Mouse (Mus musculus) kidney, embryonic 15.5 days (tissue): Measurements from ENCODE around the gene Tspan4. TPM values are rescaled to one million over a fixed set of nuclear protein-coding genes. Genes with fewer than 3 reads are reported as not detected.
"Not testable (repeated sequence)": the region's sequence is repeated elsewhere in the genome, so short reads cannot be mapped to it uniquely, and the experiment has no call there.

ENCODE experiments used
- ATAC-seq: fragments of 200-750 bp; cut with Nextera tagmentation; replicated peaks from 2 replicates; pipeline ENCODE4 v1.8.0; 2017; ENCODE audit warnings: moderate TSS enrichment; ENCODE audit not compliant: low FRiP score
- H3K27ac ChIP-seq: fragments of 300-500 bp; sonication (generic); 2 replicates; pipeline ENCODE4 v1.5.1; 2015; ENCODE audit warnings: mild to moderate bottlenecking, inconsistent platforms
- H3K27me3 ChIP-seq: fragments of 300-500 bp; sonication (generic); 2 replicates; pipeline ENCODE4 v1.6.1; 2015; ENCODE audit warnings: inconsistent platforms
- H3K36me3 ChIP-seq: fragments of 300-500 bp; sonication (generic); 2 replicates; pipeline ENCODE4 v1.6.1; 2015; ENCODE audit warnings: inconsistent platforms
- H3K4me1 ChIP-seq: fragments of 300-500 bp; sonication (generic); 2 replicates; pipeline ENCODE4 v1.6.1; 2015; ENCODE audit warnings: inconsistent platforms
- H3K4me2 ChIP-seq: fragments of 300-500 bp; sonication (generic); 2 replicates; pipeline ENCODE4 v1.6.1; 2015; ENCODE audit warnings: moderate library complexity, mild to moderate bottlenecking, inconsistent platforms
- H3K4me3 ChIP-seq: fragments of 300-500 bp; sonication (generic); replicated peaks from 2 replicates; pipeline ENCODE4 v1.5.1; 2015; ENCODE audit warnings: mild to moderate bottlenecking, inconsistent platforms
- H3K9ac ChIP-seq: fragments of 300-500 bp; sonication (generic); 2 replicates; pipeline ENCODE4 v1.6.1; 2015; ENCODE audit warnings: mild to moderate bottlenecking, inconsistent platforms
- H3K9me3 ChIP-seq: fragments of 300-500 bp; sonication (generic); replicated peaks from 2 replicates; pipeline ENCODE4 v1.6.1; 2016; ENCODE audit warnings: inconsistent platforms
- WGBS: fragments of 180-500 bp; shearing (Covaris S2); methylation state at CpG from one replicate; pipeline ENCODE4 v1.1.7; 2015; ENCODE audit warnings: mixed read lengths; 5-methylcytosine and 5-hydroxymethylcytosine counted together
- polyA plus RNA-seq: library from polyadenylated mRNA; unstranded; fragments of >200 nt; fragmentation: Nextera tagmentation; extraction: Ambion mirVana; gene quantifications from 2 replicates; pipeline ENCODE4 v1.2.1, GENCODE M21; 2015

Gene Tspan4
- polyA plus RNA-seq, 1 experiment from 2014 or later = 93.4 TPM

DNA sequence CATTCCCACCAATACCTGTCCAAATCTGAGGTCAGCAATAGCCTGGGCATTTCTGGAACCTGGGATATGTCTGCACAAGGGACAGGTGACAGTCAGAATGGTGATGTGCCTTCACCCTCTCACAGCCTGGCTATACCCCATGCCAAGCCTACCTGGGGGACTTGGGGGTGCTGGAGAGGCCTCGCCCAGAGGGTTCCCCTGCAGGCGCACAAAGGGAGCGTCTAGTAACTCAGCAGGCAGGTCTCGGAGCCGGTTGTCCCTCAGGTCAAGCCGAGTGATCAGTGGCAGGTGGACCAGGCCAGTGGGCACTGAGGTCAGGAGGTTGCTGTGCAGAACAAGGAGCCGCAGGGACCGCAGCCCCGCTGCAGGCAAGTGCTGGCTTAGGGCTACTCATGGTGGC, 33.6 kb upstream of the Tspan4 start:
- Histone ChIP-seq H3K9ac (no peak overlapping the region), H3K9me3 (no peaks in the 10 kb centered on the region), H3K4me2 (peak overlapping the region; percentile 14; the same call in 1 of the 2 replicates), H3K27ac (no peak overlapping the region), H3K4me1 (peaks cover 53% of the 10 kb centered on the region), H3K27me3 (no peaks in the 10 kb centered on the region), H3K36me3 (peaks cover 41% of the 10 kb centered on the region), H3K4me3 (no peak overlapping the region; the same call in 1 of the 2 replicates)
- no peak for ATAC-seq
- WGBS = 91% methylated on average over 9 of the region's 9 CpGs

DNA sequence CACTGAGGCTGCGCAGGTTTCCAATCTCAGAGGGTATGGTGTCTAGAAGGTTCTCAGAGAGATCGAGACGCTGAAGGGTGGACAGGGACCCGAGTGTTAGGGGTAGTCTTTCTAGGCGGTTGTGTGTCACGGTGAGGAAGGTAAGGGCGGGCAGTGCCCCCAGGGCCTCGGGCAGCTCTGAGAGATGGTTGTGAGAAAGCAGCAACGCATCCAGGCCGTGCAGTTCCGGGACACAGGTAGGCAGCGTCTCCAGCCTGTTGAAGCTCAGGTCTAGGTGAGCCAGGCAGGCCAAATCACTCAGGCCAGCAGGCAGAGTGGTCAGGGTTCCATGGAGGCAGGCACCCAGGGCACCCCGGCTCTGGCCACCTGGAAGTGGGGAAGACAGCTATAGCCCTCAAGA, 32.8 kb upstream of the Tspan4 start:
- Histone ChIP-seq H3K36me3 (peaks cover 41% of the 10 kb centered on the region), H3K27me3 (no peaks in the 10 kb centered on the region), H3K9me3 (no peaks in the 10 kb centered on the region), H3K4me3 (peak overlapping the region; percentile 55; the same call in 1 of the 2 replicates), H3K9ac (peak overlapping the region; percentile 66; the same call in 1 of the 2 replicates), H3K4me1 (peaks cover 51% of the 10 kb centered on the region), H3K4me2 (peak overlapping the region; percentile 93), H3K27ac (no peak overlapping the region)
- ATAC-seq = no peak
- WGBS = 95% methylated on average over 13 of the region's 13 CpGs

DNA sequence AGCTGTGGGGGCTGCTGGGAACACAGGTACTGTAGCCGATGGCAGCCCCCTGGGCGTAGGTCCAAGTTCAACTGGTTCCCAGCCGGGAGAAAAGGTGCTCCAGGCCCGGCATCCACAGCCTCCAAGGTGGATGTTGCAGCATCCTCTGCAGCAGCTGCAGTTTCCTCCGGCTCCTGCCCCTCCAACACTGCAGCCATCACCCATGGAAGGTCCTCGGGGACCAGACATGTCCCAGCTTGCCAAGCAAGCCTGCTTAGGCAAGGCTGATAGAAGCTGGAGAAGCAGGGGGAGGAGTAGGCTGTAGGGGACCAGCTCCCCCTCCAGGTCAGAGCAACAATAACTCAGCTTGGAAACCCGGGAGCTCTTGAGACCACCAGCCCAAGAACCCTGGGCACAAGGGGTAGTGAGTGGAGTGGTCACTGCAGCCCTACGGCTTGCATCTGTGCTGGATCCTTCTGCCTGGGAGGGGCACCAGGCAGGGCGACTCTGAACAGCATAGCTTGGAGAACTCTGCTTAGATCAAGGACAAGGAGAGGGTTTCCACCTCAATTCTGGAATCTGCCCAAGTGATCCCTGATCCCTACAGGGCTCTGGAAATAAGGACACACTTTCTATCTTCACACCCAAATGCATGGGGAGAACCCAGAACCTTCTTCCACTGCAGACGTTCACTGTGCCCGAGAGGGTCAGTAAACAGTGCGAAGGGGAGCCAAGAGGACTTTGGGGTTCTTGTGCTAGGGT, 31.8 kb upstream of the Tspan4 start:
- ATAC-seq = peak; percentile 7; the same call in 1 of the 2 replicates
- Histone ChIP-seq H3K9me3 (no peaks in the 10 kb centered on the region), H3K27me3 (no peaks in the 10 kb centered on the region), H3K36me3 (peaks cover 36% of the 10 kb centered on the region), H3K4me3 (peak overlapping the region; percentile 55), H3K4me2 (peak overlapping the region; percentile 93), H3K4me1 (peaks cover 46% of the 10 kb centered on the region), H3K9ac (peak overlapping the region; percentile 66), H3K27ac (peak overlapping the region; percentile 84)
- 17% methylated on average over 12 of the region's 12 CpGs for WGBS

DNA sequence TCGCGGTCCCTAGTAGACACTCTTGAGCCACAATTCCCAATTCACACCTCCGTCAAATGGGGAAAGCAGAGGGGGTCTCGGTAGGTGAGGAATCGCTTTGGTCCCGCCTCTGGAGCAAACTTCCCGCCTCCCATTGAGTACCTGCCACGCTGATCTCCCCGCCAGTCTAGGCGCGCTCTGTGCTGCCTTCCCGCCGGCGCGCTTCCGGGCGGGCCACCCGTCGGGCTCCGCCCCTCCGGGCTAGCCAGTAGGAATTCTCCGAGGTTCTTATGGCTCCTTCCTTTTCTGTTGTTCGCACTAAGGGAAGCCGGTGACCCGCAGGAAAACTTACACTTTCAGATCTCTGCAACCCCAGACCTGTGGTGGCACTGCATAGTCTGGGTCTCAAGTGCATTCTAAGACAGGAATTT, 31.2 kb upstream of the Tspan4 start, which contains the start of gene Pidd1:
Gene Pidd1, minus strand, starts transcription at position 198 of the 410 bp plus-strand sequence.
- Histone ChIP-seq H3K4me1 (peaks cover 52% of the 10 kb centered on the region), H3K36me3 (peaks cover 34% of the 10 kb centered on the region), H3K4me2 (peak within 1 kb of the TSS; percentile 93), H3K9ac (peak within 1 kb of the TSS; percentile 66), H3K9me3 (no peaks in the 10 kb centered on the region), H3K27me3 (no peaks in the 10 kb centered on the region), H3K27ac (peak within 1 kb of the TSS; percentile 84), H3K4me3 (peak within 1 kb of the TSS; percentile 55)
- ATAC-seq = peak; percentile 53
- under 1% methylated on average over 25 of the region's 25 CpGs for whole genome bisulfite sequencing

DNA sequence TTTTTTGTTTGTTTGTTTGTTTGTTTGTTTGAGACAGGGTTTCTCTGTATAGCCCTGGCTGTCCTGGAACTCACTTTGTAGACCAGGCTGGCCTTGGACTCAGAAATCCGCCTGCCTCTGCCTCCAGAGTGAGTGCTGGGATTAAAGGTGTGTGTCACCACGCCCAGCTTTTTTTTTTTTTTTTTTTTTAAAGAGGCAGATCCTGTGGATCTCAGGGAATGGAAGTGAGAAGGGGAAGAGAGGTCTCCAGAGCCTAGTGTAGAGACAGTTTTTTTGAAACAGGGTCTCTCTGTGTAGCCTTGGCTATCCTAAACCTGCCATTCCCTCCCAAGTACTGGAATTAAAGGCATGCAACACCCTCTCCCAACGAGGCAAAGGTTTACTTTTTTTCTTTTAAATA, 28.7 kb upstream of the Tspan4 start:
- ATAC-seq, H3K27me3 ChIP-seq, H3K9me3 ChIP-seq, H3K9ac ChIP-seq: not testable (repeated sequence)
- peaks cover 34% of the 10 kb centered on the region for H3K36me3 ChIP-seq
- H3K4me2 ChIP-seq = peak overlapping the region; percentile 57
- 84% methylated on average over 3 of the region's 3 CpGs for WGBS
- peak overlapping the region; percentile 79; the same call in 1 of the 2 replicates for H3K4me3 ChIP-seq
- H3K27ac ChIP-seq = 0 out of 2 replicates have a peak overlapping the region, but pooled peaks have one; percentile 91
- peaks cover 51% of the 10 kb centered on the region for H3K4me1 ChIP-seq

DNA sequence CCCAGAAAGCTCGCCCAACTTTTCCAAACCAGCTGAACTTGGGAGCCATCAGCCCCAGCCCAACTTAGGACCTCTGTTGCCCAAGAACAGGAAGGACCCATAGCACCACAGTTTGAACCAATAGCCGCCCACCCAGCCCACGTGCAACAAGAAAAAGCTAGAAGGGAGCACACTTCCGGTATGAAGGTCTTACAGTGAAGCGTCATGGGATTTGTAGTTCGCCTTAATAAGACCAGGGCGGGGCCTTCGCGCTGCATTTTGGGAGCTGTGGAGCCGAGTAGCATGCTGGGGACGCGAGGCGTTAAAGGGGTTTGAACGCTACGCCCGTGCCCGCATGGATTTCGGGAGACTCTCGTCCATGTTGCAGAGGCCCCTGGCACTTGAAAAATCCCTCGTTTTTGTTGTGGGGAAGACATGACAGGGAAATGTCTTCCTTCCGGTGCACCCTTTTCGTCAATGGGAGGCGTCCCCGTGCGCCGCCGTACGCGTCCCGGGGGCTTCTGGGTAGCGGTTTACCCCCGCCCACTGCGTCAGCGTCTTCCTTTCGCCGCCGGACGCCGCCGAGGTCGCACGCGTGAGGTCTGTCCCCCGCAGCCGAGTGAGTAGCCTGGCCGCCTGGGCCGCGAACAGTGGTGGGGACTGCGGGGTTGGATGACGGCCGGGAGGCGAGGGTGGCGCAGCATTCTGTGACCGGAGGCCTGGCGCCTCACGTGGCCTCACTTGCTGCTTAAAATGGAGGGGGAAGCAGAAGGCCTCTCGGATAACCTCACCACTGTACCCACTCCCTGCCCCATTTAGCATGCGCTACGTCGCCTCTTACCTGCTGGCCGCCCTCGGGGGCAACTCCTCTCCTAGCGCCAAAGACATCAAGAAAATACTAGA, 27.7 kb upstream of the Tspan4 start, which contains the start of gene Rplp2:
Gene Rplp2, plus strand, starts transcription at position 261 of the 882 bp plus-strand sequence.
- Histone ChIP-seq H3K27ac (peak within 1 kb of the TSS; percentile 91), H3K36me3 (peaks cover 39% of the 10 kb centered on the region), H3K4me2 (peak within 1 kb of the TSS; percentile 57), H3K4me3 (peak within 1 kb of the TSS; percentile 79), H3K9ac (peak within 1 kb of the TSS; percentile 89), H3K27me3 (no peaks in the 10 kb centered on the region), H3K9me3 (no peaks in the 10 kb centered on the region), H3K4me1 (peaks cover 41% of the 10 kb centered on the region)
- WGBS = under 1% methylated on average over 63 of the region's 63 CpGs
- peak; percentile 89 for ATAC-seq

DNA sequence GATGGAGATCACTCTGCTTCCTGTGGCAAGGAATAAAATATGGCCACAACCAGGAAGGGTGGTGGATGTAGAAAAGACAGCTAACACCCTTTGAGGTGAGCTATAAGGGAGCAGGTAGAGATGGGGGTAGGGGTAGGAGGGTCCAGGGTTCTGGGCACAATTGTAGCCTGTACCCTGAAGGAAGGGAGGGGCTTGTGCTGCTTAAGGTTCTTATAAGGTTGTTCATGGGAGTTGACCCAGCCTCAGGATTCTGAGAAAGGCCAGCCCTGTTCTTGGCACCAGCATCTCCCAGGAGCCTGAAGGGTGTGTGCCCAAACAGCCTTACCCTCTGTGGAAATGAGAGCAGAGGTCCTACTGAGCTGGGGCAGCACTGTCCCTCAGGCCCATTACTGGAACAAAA, 23.1 kb upstream of the Tspan4 start:
- H3K9ac ChIP-seq = no peak overlapping the region
- peaks cover 41% of the 10 kb centered on the region for H3K36me3 ChIP-seq
- no peaks in the 10 kb centered on the region for H3K27me3 ChIP-seq
- H3K4me2 ChIP-seq = no peak overlapping the region
- no peaks in the 10 kb centered on the region for H3K9me3 ChIP-seq
- peaks cover 40% of the 10 kb centered on the region for H3K4me1 ChIP-seq
- H3K4me3 ChIP-seq = no peak overlapping the region
- ATAC-seq = no peak
- no peak overlapping the region for H3K27ac ChIP-seq

DNA sequence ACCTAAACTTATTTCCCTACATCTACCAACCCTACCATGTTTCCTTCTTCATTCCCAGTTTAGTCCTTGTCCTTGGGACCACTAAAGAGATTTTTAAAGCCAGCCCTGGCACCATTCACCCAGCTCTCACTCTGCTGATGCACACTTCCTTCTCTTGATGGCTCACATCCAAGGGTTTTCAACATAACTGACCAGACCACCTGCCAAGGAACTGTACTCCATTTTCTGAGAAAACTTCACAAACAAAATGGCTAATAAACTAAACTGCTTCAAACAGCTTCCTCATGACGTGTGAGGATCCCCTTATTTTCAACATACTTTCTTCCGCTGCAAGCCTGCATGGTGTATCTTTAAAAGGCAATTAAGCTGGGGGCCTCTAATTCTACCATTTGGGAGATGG, 21.4 kb upstream of the Tspan4 start:
- H3K27me3 ChIP-seq = no peaks in the 10 kb centered on the region
- peaks cover 44% of the 10 kb centered on the region for H3K36me3 ChIP-seq
- no peak overlapping the region for H3K9ac ChIP-seq
- no peak overlapping the region for H3K4me3 ChIP-seq
- no peak overlapping the region for H3K27ac ChIP-seq
- H3K9me3 ChIP-seq = no peaks in the 10 kb centered on the region
- H3K4me2 ChIP-seq = no peak overlapping the region
- peaks cover 42% of the 10 kb centered on the region for H3K4me1 ChIP-seq
- ATAC-seq = no peak
- 68% methylated on average over 2 of the region's 2 CpGs for WGBS

DNA sequence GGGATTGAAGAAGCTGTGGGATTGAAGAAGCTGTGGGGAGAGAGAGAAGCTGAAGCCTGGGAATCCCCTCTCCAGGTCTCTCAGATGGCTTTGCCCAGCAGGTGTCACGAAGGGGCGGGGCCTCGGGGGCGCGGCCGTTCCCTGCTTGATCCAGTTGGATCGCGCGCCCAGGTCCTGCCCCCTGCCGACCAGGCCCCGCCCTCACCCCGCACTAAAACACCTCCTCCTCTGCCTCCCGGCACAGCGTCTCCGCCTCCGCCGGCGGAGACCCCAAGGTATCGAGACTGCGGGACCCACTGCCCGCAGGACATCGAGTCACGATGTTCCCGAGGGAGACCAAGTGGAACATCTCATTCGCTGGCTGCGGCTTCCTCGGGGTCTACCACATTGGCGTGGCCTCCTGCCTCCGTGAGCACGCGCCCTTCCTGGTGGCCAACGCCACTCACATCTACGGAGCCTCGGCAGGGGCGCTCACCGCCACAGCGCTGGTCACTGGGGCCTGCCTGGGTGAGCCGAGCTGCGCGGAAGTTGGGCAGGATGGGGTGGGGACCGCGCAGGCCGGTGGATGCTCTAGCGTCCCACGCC, 20.0 kb upstream of the Tspan4 start, which contains the start of gene Pnpla2:
Gene Pnpla2, plus strand, starts transcription at position 232 of the 585 bp plus-strand sequence.
- Histone ChIP-seq H3K27me3 (peaks cover 1% of the 10 kb centered on the region; the same call in 1 of the 2 replicates), H3K4me3 (peak within 1 kb of the TSS; percentile 81), H3K9ac (peak within 1 kb of the TSS; percentile 70), H3K27ac (peak within 1 kb of the TSS; percentile 88), H3K4me2 (peak within 1 kb of the TSS; percentile 95), H3K36me3 (peaks cover 41% of the 10 kb centered on the region), H3K9me3 (no peaks in the 10 kb centered on the region), H3K4me1 (peaks cover 36% of the 10 kb centered on the region)
- under 1% methylated on average over 45 of the region's 45 CpGs for WGBS
- peak; percentile 85 for ATAC-seq

DNA sequence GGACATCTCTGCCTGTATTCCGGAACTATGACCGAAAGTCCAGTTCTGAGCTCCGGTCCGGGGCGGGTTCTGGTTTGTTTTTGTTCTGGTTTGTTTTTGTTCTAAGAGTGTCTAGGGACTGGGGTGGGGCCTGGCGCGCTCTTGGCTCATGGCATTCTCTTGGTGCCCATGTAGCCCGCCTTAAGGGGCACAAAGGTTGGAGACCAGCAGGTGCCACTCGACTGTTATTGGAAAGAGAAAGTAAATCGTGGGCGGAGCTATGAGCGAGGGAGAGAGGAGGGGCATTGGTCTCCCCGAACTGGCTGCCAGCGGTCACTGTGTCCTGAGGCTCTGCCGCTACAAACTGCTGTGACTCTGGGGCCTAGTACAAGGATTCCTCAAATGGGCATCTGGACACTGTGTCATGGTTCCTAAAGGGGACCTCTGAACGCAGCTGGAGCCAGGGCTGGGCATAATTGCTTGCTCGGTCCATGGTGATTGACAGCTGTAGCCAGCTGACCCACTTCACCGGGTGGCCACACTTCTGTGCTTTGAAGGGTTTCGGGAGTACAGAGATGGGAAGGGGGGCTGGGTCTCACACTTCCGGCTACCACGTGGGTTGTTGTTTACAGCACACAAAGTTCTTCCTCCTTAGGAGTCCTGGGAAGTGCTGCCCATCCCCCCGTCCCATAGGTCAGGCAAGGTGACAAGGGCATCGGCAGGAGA, 19.3 kb upstream of the Tspan4 start:
- Histone ChIP-seq H3K27me3 (peaks cover 6% of the 10 kb centered on the region), H3K9ac (peak overlapping the region; percentile 70), H3K36me3 (peaks cover 34% of the 10 kb centered on the region), H3K4me2 (peak overlapping the region; percentile 95), H3K4me1 (peaks cover 43% of the 10 kb centered on the region), H3K27ac (peak overlapping the region; percentile 88), H3K4me3 (peak overlapping the region; percentile 81), H3K9me3 (no peaks in the 10 kb centered on the region)
- ATAC-seq = peak; percentile 20
- under 1% methylated on average over 23 of the region's 23 CpGs for WGBS

DNA sequence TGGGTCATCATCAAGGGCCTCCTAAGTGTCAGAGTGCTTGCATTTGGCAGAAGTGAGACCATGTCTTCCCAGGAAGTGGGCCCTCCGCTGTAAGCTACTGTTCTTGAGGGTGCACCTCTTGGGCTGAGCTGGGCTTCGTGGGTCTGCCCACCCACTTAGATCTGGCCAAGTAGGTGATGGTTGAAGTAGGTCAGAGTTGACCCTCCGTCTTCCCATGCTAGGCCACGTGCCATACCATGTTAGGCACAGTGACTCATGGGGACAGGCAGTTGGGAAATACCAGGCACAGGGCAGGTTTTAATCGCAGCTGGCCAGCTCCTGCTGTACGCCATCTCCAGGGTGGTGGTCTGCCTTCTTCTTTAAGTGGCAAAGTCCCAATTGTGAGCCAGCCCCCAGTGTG, 18.3 kb upstream of the Tspan4 start:
- no peak for ATAC-seq

More for the DNA sequence above, 18.3 kb upstream of the Tspan4 start:
- 87% methylated on average over 6 of the region's 6 CpGs for WGBS
- Histone ChIP-seq H3K9ac (0 out of 2 replicates have a peak overlapping the region, but pooled peaks have one; percentile 1), H3K27ac (no peak overlapping the region), H3K4me3 (no peak overlapping the region), H3K4me1 (peaks cover 53% of the 10 kb centered on the region), H3K27me3 (peaks cover 16% of the 10 kb centered on the region), H3K4me2 (peak overlapping the region; percentile 95; the same call in 1 of the 2 replicates), H3K36me3 (peaks cover 25% of the 10 kb centered on the region), H3K9me3 (no peaks in the 10 kb centered on the region)
